ENCODE assay signal across 16 mouse cellular contexts in the genomic region with DNA sequence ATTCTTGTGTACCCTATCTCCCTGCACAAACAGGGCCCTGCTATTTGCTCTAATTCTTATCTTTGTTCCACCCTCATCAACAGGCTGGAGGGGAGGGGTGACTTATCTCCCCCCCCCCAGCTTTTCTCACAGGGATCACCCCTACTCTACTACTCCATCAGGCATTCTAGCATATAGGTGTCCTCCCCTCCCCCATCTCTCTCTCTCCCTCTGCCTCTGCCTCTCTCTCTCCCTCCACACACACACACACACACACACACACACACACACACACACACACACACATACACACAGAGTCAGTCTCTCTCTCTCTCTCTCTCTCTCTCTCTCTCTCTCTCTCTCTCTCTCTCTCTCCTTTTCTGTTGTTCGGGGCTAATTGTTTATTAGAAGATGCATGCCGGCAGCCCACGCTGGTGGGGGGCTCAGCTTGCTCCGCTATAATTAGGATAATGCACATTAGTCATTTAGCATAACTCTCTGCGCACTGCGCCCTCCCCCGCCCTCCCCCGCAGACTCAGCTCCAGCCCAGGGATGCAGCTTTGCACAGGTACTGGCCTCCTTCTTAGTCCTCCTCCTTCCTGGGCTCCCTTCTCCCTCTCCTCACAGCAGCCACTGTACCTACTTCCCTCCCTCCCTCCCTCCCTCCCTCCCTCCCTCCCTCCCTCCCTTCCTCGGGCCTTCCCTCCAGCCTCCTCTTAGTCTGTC. TPM values are rescaled to one million over a fixed set of nuclear protein-coding genes. Genes with fewer than 3 reads are reported as not detected.
DNase-seq lines count a peak whose midpoint lies in the region; ATAC-seq and TF ChIP-seq lines count a peak whose summit lies in the region.
"Had no signal": no experiment of that assay in that cellular context is flagged by ENCODE, and none has a peak within 500 bp of the region (broad histone marks: within the 10 kb centered on the region; RNA-seq: fewer than 3 reads in every experiment).

No protein-coding gene starts in this region.

- no peak overlapping the region for H3K27ac ChIP-seq in forebrain, postnatal 0 days (ENCODE audit: low read depth, low read length)
- H3K27ac ChIP-seq in midbrain, embryonic 13.5 days, result no peak overlapping the region
- H3K27ac ChIP-seq: liver, embryonic 14.5 days had no signal

- H3K4me1 ChIP-seq in forebrain, postnatal 0 days (ENCODE audit: insufficient read depth), result no peaks in the 10 kb centered on the region
- H3K4me1 ChIP-seq in midbrain, embryonic 13.5 days (replicated peaks), result peaks cover 15% of the 10 kb centered on the region
- H3K4me1 ChIP-seq: megakaryocyte, embryonic 14.5 days had no signal

- no peaks in the 10 kb centered on the region for H3K36me3 ChIP-seq in forebrain, postnatal 0 days (ENCODE audit: insufficient read depth)
- no peaks in the 10 kb centered on the region for H3K36me3 ChIP-seq in midbrain, embryonic 13.5 days

- no peak overlapping the region for H3K4me2 ChIP-seq in forebrain, postnatal 0 days (ENCODE audit: low read depth)
- no peak overlapping the region for H3K4me2 ChIP-seq in midbrain, embryonic 13.5 days (replicated peaks)

- no peak overlapping the region for H3K4me3 ChIP-seq in forebrain, postnatal 0 days (ENCODE audit: low read depth, low read length)
- no peak overlapping the region for H3K4me3 ChIP-seq in midbrain, embryonic 13.5 days (replicated peaks)
- H3K4me3 ChIP-seq: erythroblast, embryonic 14.5 days; megakaryocyte, embryonic 14.5 days had no signal

- DNase-seq in right cerebral cortex, adult 2 months (ENCODE audit: low spot score in 2 of 2), result peak; percentile 45 to 52
- no peak for DNase-seq in right cerebral cortex, postnatal 14 days
- peak; percentile 11 for DNase-seq in forebrain, postnatal 0 days
- no peak for DNase-seq in adrenal gland, adult 8-10 months
- DNase-seq in lung, adult 18-20 months, result no peak
- DNase-seq in natural killer cell, adult 2 months (ENCODE audit: low spot score in 2 of 2), result no peak
- DNase-seq: adrenal gland, postnatal 10 days; cerebellum, adult 9-10 months; kidney, adult 2 months; kidney, postnatal 36 days; lung, postnatal 10 days had no signal

- H3K27me3 ChIP-seq in forebrain, postnatal 0 days (ENCODE audit: insufficient read depth, low read length), result no peaks in the 10 kb centered on the region
- no peaks in the 10 kb centered on the region; the same call in 1 of the 2 replicates for H3K27me3 ChIP-seq in midbrain, embryonic 13.5 days

- H3K9me3 ChIP-seq in forebrain, postnatal 0 days (ENCODE audit: low read length), result no peaks in the 10 kb centered on the region
- no peaks in the 10 kb centered on the region for H3K9me3 ChIP-seq in midbrain, embryonic 13.5 days
- H3K9me3 ChIP-seq: megakaryocyte, embryonic 14.5 days had no signal

- peak; percentile 36 for ATAC-seq in forebrain, postnatal 0 days
- ATAC-seq in midbrain, embryonic 13.5 days, result peak; percentile 67; the same call in 1 of the 2 replicates

- WGBS in forebrain, postnatal 0 days, result 16% methylated on average over 8 of the region's 9 CpGs
- WGBS in midbrain, embryonic 13.5 days, result 33% methylated on average over 8 of the region's 9 CpGs

- no peak overlapping the region for H3K9ac ChIP-seq in forebrain, postnatal 0 days
- no peak overlapping the region for H3K9ac ChIP-seq in midbrain, embryonic 13.5 days (replicated peaks)
- H3K9ac ChIP-seq: liver, embryonic 14.5 days had no signal

- no peak for TF ChIP-seq CTCF in forebrain, postnatal 0 days (IDR thresholded peaks at IDR 0.05; ENCODE audit: low read depth)

RNA-seq across cellular contexts. Expression of a gene that starts 29.8 kb away (rescaled TPM):
- 14.1 and 18.5 TPM in 2 replicates for total RNA-seq in forebrain, postnatal 0 days (2014; rRNA removed)
- polyA plus RNA-seq in forebrain, postnatal 0 days (2015; fragmentation: Nextera tagmentation; extraction: Ambion mirVana), result 1.5 and 2.2 TPM in 2 replicates
- polyA plus RNA-seq in midbrain, embryonic 13.5 days (2015; fragmentation: Nextera tagmentation; extraction: Ambion mirVana), result 1.2 and 1.4 TPM in 2 replicates
- 1 to 10 TPM in 3 of 4 experiments, under 1 TPM in 1; 0.87 to 3.0 (median 2.4) TPM for total RNA-seq in adrenal gland, adult 8-10 months (2022)
- total RNA-seq: hematopoietic stem cell, adult 5-6 weeks had no signal
- polyA plus RNA-seq: erythroblast, embryonic 14.5 days had no signal

Comparison
In these comparisons a context has a peak if more than half of its experiments do, and no peak if none do; other contexts are left out.
1. DNase-seq: peak in right cerebral cortex, adult 2 months (2 of 2) and forebrain, postnatal 0 days (single experiment); none in right cerebral cortex, postnatal 14 days (single experiment), adrenal gland, adult 8-10 months (single experiment), lung, adult 18-20 months (0 of 2) and natural killer cell, adult 2 months (0 of 2).